Mouse (Mus musculus) lung, postnatal 0 days (tissue): Measurements from ENCODE around the gene Btg2.
A peak's percentile ranks its signal among the peaks of the same experiment; 100 is the strongest.

Experiments
- CTCF ChIP-seq: IDR thresholded peaks from 2 replicates; pipeline ENCODE4 v1.5.1; 2016; ENCODE audit warnings: antibody characterized with exemption, mild to moderate bottlenecking
- EP300 ChIP-seq: IDR thresholded peaks from 2 replicates; pipeline ENCODE4 v1.6.1; 2016; ENCODE audit warnings: antibody characterized with exemption, mild to moderate bottlenecking, control low read depth

GRCm38 (mm10) chr1:134122195-134122594 is 43.3 kb upstream of the Btg2 start:
- peak; percentile 75 for TF ChIP-seq CTCF
- TF ChIP-seq EP300 = no peak
